In the genomic region with DNA sequence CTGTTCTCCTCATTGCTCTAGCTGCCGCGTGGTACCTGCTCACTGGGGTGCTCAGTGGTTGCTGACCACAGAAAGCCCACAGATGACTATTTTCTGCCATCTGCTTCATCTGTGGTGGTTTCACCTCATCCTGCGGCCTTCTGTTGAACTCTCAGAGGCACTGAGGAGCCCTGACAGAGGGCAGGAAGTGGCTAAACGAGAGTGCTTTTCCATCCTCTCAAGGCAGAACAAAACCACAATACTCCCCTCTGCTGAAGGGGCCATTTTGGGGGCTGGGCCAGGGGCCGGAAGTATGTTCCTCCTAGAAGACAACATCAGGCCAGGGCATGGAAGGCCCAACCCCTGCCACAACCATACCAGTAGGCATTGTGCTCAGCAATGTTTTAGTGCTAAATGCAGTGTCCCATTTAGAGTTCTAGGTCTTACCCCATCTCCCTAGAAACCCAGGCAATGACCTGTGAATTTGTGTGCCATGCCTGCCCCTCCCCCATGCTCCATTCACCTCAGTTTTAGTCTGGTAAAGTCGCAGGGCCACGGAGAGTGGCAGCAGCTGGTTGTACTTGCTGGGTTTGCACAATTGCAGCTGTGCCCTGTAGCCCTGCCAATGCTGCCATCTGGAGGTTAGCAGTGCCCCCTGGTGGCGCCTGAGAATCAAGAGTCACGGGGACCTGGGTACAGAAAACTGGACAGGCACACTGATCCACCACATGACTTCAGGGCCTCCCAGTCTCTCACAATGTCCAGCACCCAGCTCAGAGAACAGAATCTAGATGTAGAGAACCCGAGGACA, we compare ENCODE assay signal across 8 mouse cellular contexts. TPM values are rescaled to one million over a fixed set of nuclear protein-coding genes. Genes with fewer than 3 reads are reported as not detected.
DNase-seq lines count a peak whose midpoint lies in the region; ATAC-seq and TF ChIP-seq lines count a peak whose summit lies in the region.

No protein-coding gene starts in this region.

- H3K4me1 ChIP-seq in G1E (ENCODE audit: insufficient read depth, low read depth, low read length): peaks cover 41% of the 10 kb centered on the region
- no peaks in the 10 kb centered on the region for H3K4me1 ChIP-seq in cerebellum, adult 2 months (ENCODE audit: control insufficient read depth, insufficient read depth, low read length)
- H3K4me1 ChIP-seq in lung, embryonic 14.5 days (ENCODE audit: insufficient read depth): peaks cover 8% of the 10 kb centered on the region

- peaks cover 9% of the 10 kb centered on the region for H3K27me3 ChIP-seq in G1E (ENCODE audit: insufficient read depth, low read length)
- no peaks in the 10 kb centered on the region for H3K27me3 ChIP-seq in cerebellum, adult 2 months (ENCODE audit: control insufficient read depth, insufficient read depth, low read length)
- no peaks in the 10 kb centered on the region for H3K27me3 ChIP-seq in lung, embryonic 14.5 days (ENCODE audit: insufficient read depth, low read length)

- no peaks in the 10 kb centered on the region for H3K9me3 ChIP-seq in G1E (replicated peaks)
- H3K9me3 ChIP-seq in lung, embryonic 14.5 days (ENCODE audit: low read depth, low read length): no peaks in the 10 kb centered on the region

- DNase-seq in G1E (ENCODE audit: low spot score): peak; percentile 79
- DNase-seq in cerebellum, adult 2 months: peak; percentile 58 to 68
- peak; percentile 82 for DNase-seq in forelimb bud, embryonic 11.5 days (ENCODE audit: low read depth, low spot score)
- DNase-seq in layer of hippocampus, adult 8-10 months (ENCODE audit: low spot score in 2 of 2): peak; percentile 80 to 89
- peak; percentile 93 for DNase-seq in lung, embryonic 14.5 days
- DNase-seq in testis, postnatal 14 days (ENCODE audit: low spot score): peak; percentile 74

- 21% methylated on average over 10 of the region's 10 CpGs for WGBS in cerebellum, adult 2 months
- WGBS in lung, embryonic 14.5 days: 20% methylated on average over 10 of the region's 10 CpGs

- no peak overlapping the region for H3K9ac ChIP-seq in lung, embryonic 14.5 days

- H3K27ac ChIP-seq in cerebellum, adult 2 months (ENCODE audit: insufficient read depth, low read length): no peak overlapping the region
- no peak overlapping the region for H3K27ac ChIP-seq in lung, embryonic 14.5 days (ENCODE audit: low read depth)

- no peak for TF ChIP-seq POLR2A in cerebellum, adult 2 months (IDR thresholded peaks at IDR 0.05; ENCODE audit: borderline replicate concordance, insufficient read depth, low read length)

- peak; percentile 31; the same call in 1 of the 2 replicates for TF ChIP-seq CTCF in G1E (IDR thresholded peaks at IDR 0.05; ENCODE audit: low read depth, low read length)
- TF ChIP-seq CTCF in cerebellum, adult 2 months (IDR thresholded peaks at IDR 0.05; ENCODE audit: borderline replicate concordance, insufficient read depth, low read depth, low read length): peak; percentile 72
- TF ChIP-seq CTCF in lung, embryonic 14.5 days (IDR thresholded peaks at IDR 0.05; ENCODE audit: low read depth): peak; percentile 92

- H3K4me3 ChIP-seq in G1E (ENCODE audit: low read depth, low read length): peak overlapping the region; percentile 64; the same call in 1 of the 2 replicates
- H3K4me3 ChIP-seq in cerebellum, adult 2 months (replicated peaks; ENCODE audit: insufficient read depth, low read depth, low read length): no peak overlapping the region
- H3K4me3 ChIP-seq in lung, embryonic 14.5 days (ENCODE audit: low read depth, low read length): no peak overlapping the region

- H3K4me2 ChIP-seq in lung, embryonic 14.5 days: peak overlapping the region; percentile 31; the same call in 1 of the 2 replicates

- peak; percentile 51 for ATAC-seq in G1E (ENCODE audit: extremely low read depth, insufficient number of reproducible peaks, low FRiP score, poor library complexity, severe bottlenecking)
- peak; percentile 90 to 91 for ATAC-seq in hematopoietic stem cell, adult 5-6 weeks (replicated peaks in 1 of 2; ENCODE audit: insufficient read depth in 1 of 2, low FRiP score in 2 of 2, low TSS enrichment in 1 of 2, low read depth in 1 of 2, poor library complexity in 2 of 2, severe bottlenecking in 2 of 2)
- peak; percentile 80 for ATAC-seq in lung, embryonic 14.5 days (ENCODE audit: insufficient read depth)
- ATAC-seq in neutrophil, adult 5-6 weeks (ENCODE audit: extremely low read depth, insufficient number of reproducible peaks, low FRiP score, poor library complexity, severe bottlenecking): peak; percentile 72

- H3K36me3 ChIP-seq in G1E (replicated peaks): no peaks in the 10 kb centered on the region
- no peaks in the 10 kb centered on the region for H3K36me3 ChIP-seq in lung, embryonic 14.5 days (ENCODE audit: insufficient read depth)

RNA-seq across cellular contexts. Expression of gene Grtp1, which starts 13.3 kb away (rescaled TPM):
- total RNA-seq in G1E (2014; fragmentation: Nextera tagmentation): 11.5 and 17.4 TPM in 2 replicates
- 5.7 and 7.4 TPM in 2 replicates for total RNA-seq in G1E (2017)
- 10.7 and 12.0 TPM in 2 replicates for polyA plus RNA-seq in G1E (2012)
- 6.8 and 8.0 TPM in 2 replicates for polyA plus RNA-seq in cerebellum, adult 2 months (2012; rRNA removed)
- 0.63 and 1.2 TPM in 2 replicates for total RNA-seq in hematopoietic stem cell, adult 5-6 weeks (2017)
- total RNA-seq in layer of hippocampus, adult 8-10 months (2022): 1 to 10 TPM; 3.9 to 6.7 (median 5.5) TPM
- polyA plus RNA-seq in lung, embryonic 14.5 days (2014; fragmentation: Nextera tagmentation; extraction: Ambion mirVana): 4.8 and 5.6 TPM in 2 replicates
- 0.37 and 0.47 TPM in 2 replicates for total RNA-seq in neutrophil, adult 5-6 weeks (2017)

RNA-seq across cellular contexts. Expression of gene Adprhl1, which starts 40.3 kb away (rescaled TPM):
- total RNA-seq in G1E (2014; fragmentation: Nextera tagmentation) (not detected in 2 replicates), G1E (2017) (0.06 and 0.22 TPM in 2 replicates)
- polyA plus RNA-seq in G1E (2012): not detected in 2 replicates
- polyA plus RNA-seq in cerebellum, adult 2 months (2012; rRNA removed): 2.2 and 2.5 TPM in 2 replicates
- total RNA-seq in hematopoietic stem cell, adult 5-6 weeks (2017): not detected in 2 replicates
- total RNA-seq in layer of hippocampus, adult 8-10 months (2022): 1 to 10 TPM in 2 of 4 experiments, under 1 TPM in 2; 0.59 to 1.3 (median 1.0) TPM
- polyA plus RNA-seq in lung, embryonic 14.5 days (2014; fragmentation: Nextera tagmentation; extraction: Ambion mirVana): 1.6 TPM in 1 of 2 replicates, not detected in the other
- total RNA-seq in neutrophil, adult 5-6 weeks (2017): not detected in 2 replicates

RNA-seq across cellular contexts. Expression of gene Lamp1, which starts 54.7 kb away (rescaled TPM):
- total RNA-seq in G1E (2014; fragmentation: Nextera tagmentation): 206 and 208 TPM in 2 replicates
- 458 and 554 TPM in 2 replicates for total RNA-seq in G1E (2017)
- polyA plus RNA-seq in G1E (2012): 150 and 233 TPM in 2 replicates
- polyA plus RNA-seq in cerebellum, adult 2 months (2012; rRNA removed): 554 and 555 TPM in 2 replicates
- total RNA-seq in hematopoietic stem cell, adult 5-6 weeks (2017): 138 and 151 TPM in 2 replicates
- total RNA-seq in layer of hippocampus, adult 8-10 months (2022): 100 to 1,000 TPM; 261 to 360 (median 306) TPM
- 309 and 315 TPM in 2 replicates for polyA plus RNA-seq in lung, embryonic 14.5 days (2014; fragmentation: Nextera tagmentation; extraction: Ambion mirVana)
- 161 and 169 TPM in 2 replicates for total RNA-seq in neutrophil, adult 5-6 weeks (2017)

Comparison
In these comparisons a context has a peak if more than half of its experiments do, and no peak if none do; other contexts are left out.
1. CTCF ChIP-seq: peak in every context shown above with its lines; median percentile 92 in lung, embryonic 14.5 days; 72 in cerebellum, adult 2 months; 31 in G1E.